Mouse (Mus musculus) liver, embryonic 14.5 days (tissue): ENCODE measurements at regions not wholly inside any gene's neighbourhood (a gene's known extent, or its start where the extent isn't known, plus 50 kb on each side); places are given as distances from the start of the nearest gene placed in this dataset.

Experiments used
- CTCF ChIP-seq: IDR thresholded peaks from 2 replicates; pipeline ENCODE4 v1.5.1; 2016; ENCODE audit warnings: antibody characterized with exemption, low read depth, control low read depth
- EP300 ChIP-seq: IDR thresholded peaks from 2 replicates; pipeline ENCODE4 v1.6.1; 2016; ENCODE audit warnings: antibody characterized with exemption, low read depth

- TF ChIP-seq CTCF = no peak
- no peak for TF ChIP-seq EP300
Measured at GRCm38 (mm10) chr6:89068286-89068685, 166.2 kb downstream of the Tpra1 start.
